Mouse (Mus musculus): ENCODE measurements around the gene Pde2a.
"Not testable (repeated sequence)": the region's sequence is repeated elsewhere in the genome, so short reads cannot be mapped to it uniquely, and the experiment has no call there.

- TF ChIP-seq KAT2A (IDR thresholded peaks at IDR 0.05; ENCODE audit: insufficient replicate concordance, low read length); ZKSCAN1 (IDR thresholded peaks at IDR 0.05; ENCODE audit: borderline replicate concordance, low read depth, low read length); IRF4 (IDR thresholded peaks at IDR 0.05; ENCODE audit: low read depth, low read length); POLR2AphosphoS2 (IDR thresholded peaks at IDR 0.05; ENCODE audit: low read depth, low read length); SIN3A (IDR thresholded peaks at IDR 0.05; ENCODE audit: low read length); CTCF (conservative IDR thresholded peaks at IDR 0.05 in 1 of 2, IDR thresholded peaks at IDR 0.05 in 1 of 2; ENCODE audit: low read depth in 2 of 2, low read length in 2 of 2); MEF2A (IDR thresholded peaks at IDR 0.05; ENCODE audit: borderline replicate concordance, low read depth, low read length); POLR2A (IDR thresholded peaks at IDR 0.05; ENCODE audit: low read depth, low read length); ELF1 (IDR thresholded peaks at IDR 0.05; ENCODE audit: low read depth, low read length); RAD21 (IDR thresholded peaks at IDR 0.05; ENCODE audit: low read depth, low read length); MXI1 (IDR thresholded peaks at IDR 0.05; ENCODE audit: low read depth, low read length); EP300 (IDR thresholded peaks at IDR 0.05; ENCODE audit: low read length); MAFK (IDR thresholded peaks at IDR 0.05; ENCODE audit: insufficient replicate concordance, low read length): not testable (repeated sequence)
Observed at GRCm38 (mm10) chr7:101559393-101559792, 137.9 kb downstream of the Pde2a start.

All from CH12.LX (cell line).